Mouse (Mus musculus) liver, adult 2 months (tissue): Measurements from ENCODE around the gene Gimap9. TPM values are rescaled to one million over a fixed set of nuclear protein-coding genes. Genes with fewer than 3 reads are reported as not detected.

Source experiments
- DNase-seq: peaks from one replicate; pipeline ENCODE4 v3.0.0-alpha.2; 2011; ENCODE audit warnings: low read depth, low spot score; ENCODE audit errors: extremely low read depth
- H3K27ac ChIP-seq: fragments of 200-500 bp; replicated peaks from 2 replicates; pipeline ENCODE4 v1.5.1; 2012; ENCODE audit warnings: low read depth, mild to moderate bottlenecking, control low read depth, inconsistent platforms, low read length; ENCODE audit not compliant: insufficient read depth
- H3K27me3 ChIP-seq: fragments of 200-500 bp; 2 replicates; pipeline ENCODE4 v1.6.1; 2012; ENCODE audit warnings: mild to moderate bottlenecking, moderate library complexity, low read length, inconsistent platforms; ENCODE audit not compliant: control insufficient read depth, insufficient read depth
- H3K36me3 ChIP-seq: fragments of 200-500 bp; 2 replicates; pipeline ENCODE4 v1.6.1; 2012; ENCODE audit warnings: low read length, inconsistent platforms; ENCODE audit not compliant: control insufficient read depth, insufficient read depth
- H3K4me1 ChIP-seq: fragments of 200-500 bp; 2 replicates; pipeline ENCODE4 v1.6.1; 2011; ENCODE audit warnings: low read length; ENCODE audit not compliant: control insufficient read depth, insufficient read depth
- H3K4me3 ChIP-seq: fragments of 200-500 bp; 2 replicates; pipeline ENCODE4 v1.5.1; 2011; ENCODE audit warnings: low read depth, mild to moderate bottlenecking, control low read depth, low read length, moderate library complexity; ENCODE audit not compliant: insufficient read depth
- H3K79me2 ChIP-seq: fragments of 200-500 bp; 2 replicates; pipeline ENCODE4 v1.6.1; 2012; ENCODE audit warnings: inconsistent platforms, mild to moderate bottlenecking, low read length, moderate library complexity; ENCODE audit not compliant: control insufficient read depth, insufficient read depth
- H3K9ac ChIP-seq: fragments of 200-500 bp; 2 replicates; pipeline ENCODE4 v1.6.1; 2012; ENCODE audit warnings: low read depth, mild to moderate bottlenecking, control low read depth, inconsistent platforms, low read length
- CTCF ChIP-seq: fragments of 200-500 bp; IDR thresholded peaks from 2 replicates; pipeline ENCODE4 v1.5.1; 2011; ENCODE audit warnings: low read depth, low read length, control low read depth
- POLR2A ChIP-seq: fragments of 200-500 bp; IDR thresholded peaks from 2 replicates; pipeline ENCODE4 v1.6.1; 2011; ENCODE audit warnings: low read length, control low read depth; ENCODE audit not compliant: insufficient read depth; ENCODE audit errors: extremely low read depth
- WGBS: fragments of 180-500 bp; shearing (Covaris S2); methylation state at CpG from one replicate; pipeline ENCODE4 v1.1.7; 2018; 5-methylcytosine and 5-hydroxymethylcytosine counted together
- polyA plus RNA-seq: library from polyadenylated mRNA; depleted of rRNA; stranded (reverse); fragments of >200 nt; gene quantifications from 2 replicates; pipeline ENCODE4 v1.2.3, GENCODE M21; 2012; rRNA removed
- total RNA-seq: library from RNA; depleted of rRNA; stranded (reverse); fragments of >200 nt; gene quantifications from 2 replicates; pipeline ENCODE4 v1.2.3, GENCODE M21; 2014; rRNA removed

Gimap9 gene
- total RNA-seq (11.6 and 12.2 TPM in 2 replicates), polyA plus RNA-seq (4.2 and 6.3 TPM in 2 replicates)

- Histone ChIP-seq H3K27me3 (no peaks in the 10 kb centered on the region), H3K27ac (peak within 1 kb of the TSS; percentile 95), H3K9ac (peak within 1 kb of the TSS; percentile 76), H3K4me1 (peaks cover 16% of the 10 kb centered on the region; the same call in 1 of the 2 replicates), H3K79me2 (peaks cover 3% of the 10 kb centered on the region; the same call in 1 of the 2 replicates), H3K36me3 (peaks cover 7% of the 10 kb centered on the region), H3K4me3 (peak within 1 kb of the TSS; percentile 75)
- peak; percentile 82 for DNase-seq
- 0 out of 2 replicates have a peak, but pooled peaks have one; percentile 39 for TF ChIP-seq POLR2A
- no peak for TF ChIP-seq CTCF
- 10% methylated on average over 13 of the region's 13 CpGs for WGBS
Measured at GRCm38 (mm10) chr6:48675931-48676859, at the start of gene Gimap9. Gene Gimap9, plus strand, starts transcription at chr6:48676129.

DNA sequence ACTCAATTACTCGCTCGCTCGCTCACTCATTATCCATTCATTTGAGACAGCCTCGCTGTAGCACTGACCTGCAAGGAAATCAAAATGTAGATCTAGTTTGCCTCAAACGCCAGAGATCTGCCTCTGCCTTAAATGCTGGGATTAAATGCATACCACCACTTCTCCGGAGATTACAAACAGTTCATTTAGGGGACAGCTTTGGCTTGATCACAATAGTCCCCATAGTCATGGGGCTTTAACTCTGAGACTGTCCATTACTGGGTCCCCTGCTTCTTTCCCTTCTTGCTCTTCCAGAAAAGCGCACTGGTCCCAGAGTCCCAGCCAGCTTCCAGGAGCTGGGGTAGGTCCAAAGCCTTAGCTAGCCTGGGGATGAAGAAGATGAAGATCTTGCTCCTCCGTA, 49.5 kb upstream of the Gimap9 start, which contains the start of gene AI854703:
Gene AI854703, plus strand, starts transcription at position 301 of the 400 bp plus-strand sequence.
- Histone ChIP-seq H3K36me3 (no peaks in the 10 kb centered on the region), H3K9ac (no peak within 1 kb of the TSS), H3K79me2 (no peaks in the 10 kb centered on the region), H3K4me3 (peak within 1 kb of the TSS; percentile 20; the same call in 1 of the 2 replicates), H3K4me1 (no peaks in the 10 kb centered on the region), H3K27me3 (peaks cover 12% of the 10 kb centered on the region), H3K27ac (no peak within 1 kb of the TSS)
- DNase-seq: no peak
- TF ChIP-seq POLR2A: no peak
- no peak for TF ChIP-seq CTCF
- WGBS: 65% methylated on average over 8 of the region's 8 CpGs

DNA sequence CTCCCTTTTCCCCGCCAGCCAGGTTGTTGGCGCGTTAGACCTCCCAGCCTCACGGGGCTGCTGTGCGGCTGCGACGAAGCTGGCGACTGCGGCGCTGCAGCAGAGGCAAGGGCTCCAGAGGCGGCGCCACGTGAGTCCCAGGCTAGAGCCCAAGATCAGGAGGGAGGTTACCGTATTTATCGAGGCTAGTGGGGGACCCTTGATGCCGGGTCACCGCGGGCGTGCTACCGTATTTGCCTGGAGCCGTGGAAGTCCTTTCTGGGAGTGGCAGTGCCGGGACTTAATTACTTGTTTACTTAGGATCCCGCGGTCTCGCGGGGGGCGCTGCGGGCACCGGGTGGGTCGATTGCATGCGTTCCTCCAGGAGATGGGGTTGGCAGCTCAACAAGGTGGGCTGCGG, 48.9 kb upstream of the Gimap9 start:
- DNase-seq: peak; percentile 17
- Histone ChIP-seq H3K4me3 (peak overlapping the region; percentile 20; the same call in 1 of the 2 replicates), H3K4me1 (no peaks in the 10 kb centered on the region), H3K27me3 (peaks cover 12% of the 10 kb centered on the region), H3K36me3 (no peaks in the 10 kb centered on the region), H3K9ac (no peak overlapping the region), H3K27ac (no peak overlapping the region), H3K79me2 (no peaks in the 10 kb centered on the region)
- TF ChIP-seq CTCF: no peak
- TF ChIP-seq POLR2A: no peak
- WGBS: 2% methylated on average over 32 of the region's 32 CpGs

DNA sequence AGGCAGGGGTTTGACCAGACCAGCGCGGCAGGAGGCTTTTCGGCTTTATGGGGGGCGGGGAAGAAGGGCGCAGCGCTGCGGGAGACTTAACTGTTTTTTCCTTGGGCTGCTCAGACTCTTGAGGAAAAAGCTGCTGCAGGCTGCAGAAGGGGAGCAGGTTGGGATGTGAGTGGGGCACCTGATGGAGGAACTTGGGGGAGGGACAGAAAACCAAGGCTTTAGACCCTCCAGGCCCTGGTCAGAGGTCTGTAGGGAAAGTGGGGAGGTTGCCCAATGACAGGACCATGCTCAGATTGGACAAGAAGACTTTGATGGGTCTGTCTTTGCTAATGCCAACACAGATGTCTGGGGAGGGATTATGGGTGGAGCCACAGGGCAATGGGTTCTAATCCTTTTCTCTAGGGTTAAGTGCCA, 48.4 kb upstream of the Gimap9 start:
- no peak for DNase-seq
- TF ChIP-seq CTCF: no peak
- no peak for TF ChIP-seq POLR2A
- WGBS: 27% methylated on average over 7 of the region's 7 CpGs
- Histone ChIP-seq H3K27me3 (peaks cover 12% of the 10 kb centered on the region), H3K79me2 (no peaks in the 10 kb centered on the region), H3K9ac (no peak overlapping the region), H3K27ac (no peak overlapping the region), H3K4me3 (no peak overlapping the region), H3K36me3 (no peaks in the 10 kb centered on the region), H3K4me1 (no peaks in the 10 kb centered on the region)

DNA sequence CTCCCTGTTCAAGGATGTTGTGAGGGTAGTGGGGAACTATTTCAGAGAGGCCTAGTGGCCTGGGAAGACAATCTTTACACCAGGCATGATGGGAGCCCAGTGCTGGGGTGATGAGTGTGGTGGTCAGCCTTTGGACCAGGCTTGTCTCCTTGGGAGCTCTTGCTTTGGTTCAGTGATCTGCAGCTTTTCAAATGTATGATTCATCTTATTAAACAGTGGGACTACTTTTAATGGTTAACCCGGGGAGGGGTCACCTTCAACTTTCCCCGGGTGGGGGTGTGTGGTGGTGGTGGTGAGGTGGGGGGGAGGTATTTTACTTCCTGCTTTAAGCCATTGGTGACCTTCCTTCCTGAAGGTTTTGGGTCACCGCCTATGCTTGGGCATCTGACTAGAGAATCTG, 47.6 kb upstream of the Gimap9 start:
- no peaks in the 10 kb centered on the region for H3K4me1 ChIP-seq
- peaks cover 12% of the 10 kb centered on the region for H3K27me3 ChIP-seq
- 68% methylated on average over 3 of the region's 3 CpGs for WGBS
- DNase-seq: no peak
- H3K36me3 ChIP-seq: no peaks in the 10 kb centered on the region
- no peaks in the 10 kb centered on the region for H3K79me2 ChIP-seq
- H3K4me3 ChIP-seq: no peak overlapping the region
- no peak for TF ChIP-seq CTCF
- TF ChIP-seq POLR2A: no peak
- no peak overlapping the region for H3K9ac ChIP-seq
- no peak overlapping the region for H3K27ac ChIP-seq
